Mouse (Mus musculus): Measurements from ENCODE around the gene Rps8. TPM values are rescaled to one million over a fixed set of nuclear protein-coding genes. Genes with fewer than 3 reads are reported as not detected.
A peak's percentile ranks its signal among the peaks of the same experiment; 100 is the strongest.

The Rps8 gene
- polyA plus RNA-seq, 1 experiment from 2014 or later, result 578 TPM

GRCm38 (mm10) chr4:117131198-117131597 lies 24.8 kb downstream of the Rps8 start:
- Histone ChIP-seq H3K4me1 (peaks cover 31% of the 10 kb centered on the region), H3K4me3 (peak overlapping the region; percentile 89; the same call in 1 of the 2 replicates), H3K9ac (peak overlapping the region; percentile 89; the same call in 1 of the 2 replicates), H3K27ac (peak overlapping the region; percentile 46; the same call in 1 of the 2 replicates), H3K27me3 (replicated peaks) (peaks cover 8% of the 10 kb centered on the region; the same call in 1 of the 2 replicates), H3K4me2 (replicated peaks) (peak overlapping the region; percentile 80), H3K9me3 (no peaks in the 10 kb centered on the region), H3K36me3 (peaks cover 36% of the 10 kb centered on the region)
- ATAC-seq (ENCODE audit: low FRiP score, low read depth), result no peak
- 49% methylated on average over 6 of the region's 6 CpGs for WGBS

GRCm38 (mm10) chr4:117130790-117131189 lies 25.3 kb downstream of the Rps8 start:
- peaks cover 8% of the 10 kb centered on the region; the same call in 1 of the 2 replicates for H3K27me3 ChIP-seq (replicated peaks)
- ATAC-seq (ENCODE audit: low FRiP score, low read depth), result no peak
- H3K4me2 ChIP-seq (replicated peaks), result peak overlapping the region; percentile 80
- H3K4me3 ChIP-seq, result no peak overlapping the region
- peak overlapping the region; percentile 6; the same call in 1 of the 2 replicates for H3K9ac ChIP-seq
- no peaks in the 10 kb centered on the region for H3K9me3 ChIP-seq
- H3K27ac ChIP-seq, result no peak overlapping the region
- WGBS, result 45% methylated on average over 6 of the region's 6 CpGs
- peaks cover 36% of the 10 kb centered on the region for H3K36me3 ChIP-seq
- H3K4me1 ChIP-seq, result peaks cover 35% of the 10 kb centered on the region

DNA sequence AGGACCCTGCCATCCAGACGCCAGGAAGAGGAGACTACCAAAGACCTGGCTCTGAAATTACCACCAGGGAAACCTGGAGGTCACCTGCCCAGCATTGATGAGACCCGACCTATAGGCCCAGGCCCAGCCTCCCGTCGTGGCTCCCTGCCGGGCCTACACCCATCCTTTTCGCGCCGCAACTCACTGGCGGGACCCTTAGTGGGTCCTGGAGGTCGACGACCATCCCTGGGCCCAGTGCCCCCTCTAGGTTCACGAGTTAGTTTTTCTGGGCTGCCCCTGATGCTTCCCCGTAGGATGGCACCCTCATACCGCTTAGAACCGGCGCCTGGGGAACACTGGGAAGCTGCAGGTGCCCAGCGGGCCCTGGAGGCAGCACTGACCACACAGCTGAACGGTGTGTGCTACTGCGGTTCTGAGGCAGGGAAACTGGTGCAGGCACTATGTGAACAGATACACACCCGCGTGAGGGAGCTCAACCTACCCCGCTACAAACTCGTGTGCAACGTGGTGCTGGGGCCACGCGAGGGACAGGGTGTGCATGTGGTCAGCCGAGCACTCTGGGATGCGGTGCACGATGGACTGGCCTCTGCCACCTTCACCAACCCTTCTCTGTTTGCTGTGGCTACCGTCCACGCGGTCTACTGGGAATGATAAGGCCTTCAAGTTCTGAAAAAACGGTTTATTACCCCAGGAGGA lies 27.9 kb downstream of the Rps8 start:
- Histone ChIP-seq H3K36me3 (peaks cover 36% of the 10 kb centered on the region), H3K4me2 (replicated peaks) (no peak overlapping the region), H3K27ac (no peak overlapping the region), H3K9me3 (no peaks in the 10 kb centered on the region), H3K9ac (no peak overlapping the region), H3K27me3 (replicated peaks) (peaks cover 8% of the 10 kb centered on the region; the same call in 1 of the 2 replicates), H3K4me3 (no peak overlapping the region), H3K4me1 (peaks cover 45% of the 10 kb centered on the region)
- ATAC-seq (ENCODE audit: low FRiP score, low read depth), result no peak
- WGBS, result 88% methylated on average over 33 of the region's 33 CpGs

- H3K27me3 ChIP-seq (replicated peaks), result peaks cover 6% of the 10 kb centered on the region; the same call in 1 of the 2 replicates
- H3K36me3 ChIP-seq, result peaks cover 36% of the 10 kb centered on the region
- no peak within 1 kb of the TSS for H3K4me3 ChIP-seq
- peak within 1 kb of the TSS; percentile 41; the same call in 1 of the 2 replicates for H3K9ac ChIP-seq
- peaks cover 37% of the 10 kb centered on the region for H3K4me1 ChIP-seq
- no peak within 1 kb of the TSS for H3K27ac ChIP-seq
- no peaks in the 10 kb centered on the region for H3K9me3 ChIP-seq
- H3K4me2 ChIP-seq (replicated peaks), result peak within 1 kb of the TSS; percentile 39; the same call in 1 of the 2 replicates
- no peak for ATAC-seq (ENCODE audit: low FRiP score, low read depth)
- 86% methylated on average over 9 of the region's 9 CpGs for WGBS
These were observed 29.3 kb downstream of the Rps8 start, which contains the start of gene Tctex1d4 for GRCm38 (mm10) chr4:117126675-117127290. Tctex1d4 (plus strand) TSS chr4:117126794.

DNA sequence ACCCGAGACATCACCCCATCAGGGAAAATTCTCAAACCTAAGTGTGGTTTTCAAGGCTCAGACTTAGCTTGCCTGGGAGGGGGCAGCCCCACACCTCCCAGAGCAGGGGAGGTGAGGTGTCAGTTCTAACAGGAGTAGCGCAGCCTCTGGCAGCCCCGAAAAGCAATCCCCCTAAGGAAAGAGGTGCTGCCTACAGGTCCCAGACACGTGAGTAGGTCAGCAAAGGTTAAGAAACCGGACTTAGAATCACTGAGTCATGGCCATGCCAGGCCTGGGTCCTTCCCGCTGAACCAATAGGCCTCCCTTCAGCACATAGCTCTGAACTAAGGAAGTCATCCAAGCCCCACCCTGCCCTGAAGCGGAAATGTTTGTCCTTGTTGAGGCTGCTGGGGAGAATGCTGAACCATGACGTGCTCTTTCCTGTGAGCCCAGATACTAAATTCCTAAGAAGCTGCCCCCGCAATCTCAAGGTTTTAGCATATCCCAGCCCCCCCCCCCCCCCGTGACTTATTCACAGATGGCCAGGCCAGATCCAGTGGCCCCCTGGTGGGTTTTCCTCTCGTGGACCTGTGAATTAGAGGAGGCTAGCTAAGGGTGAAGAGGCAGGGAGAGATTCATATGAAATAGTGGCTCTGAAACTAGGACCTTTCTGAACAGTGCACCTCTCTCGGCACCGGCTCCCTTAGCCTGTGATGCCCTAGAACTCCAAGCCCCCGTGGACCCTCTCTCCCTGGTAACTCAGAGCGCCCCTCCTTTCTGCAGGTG lies 30.0 kb downstream of the Rps8 start:
- H3K9ac ChIP-seq, result 0 out of 2 replicates have a peak overlapping the region, but pooled peaks have one; percentile 41
- no peak overlapping the region for H3K4me3 ChIP-seq
- H3K4me1 ChIP-seq, result peaks cover 32% of the 10 kb centered on the region
- H3K4me2 ChIP-seq (replicated peaks), result peak overlapping the region; percentile 39; the same call in 1 of the 2 replicates
- ATAC-seq (ENCODE audit: low FRiP score, low read depth), result 0 out of 2 replicates have a peak, but pooled peaks have one; percentile 17
- WGBS, result 54% methylated on average over 15 of the region's 15 CpGs
- no peak overlapping the region for H3K27ac ChIP-seq
- H3K27me3 ChIP-seq (replicated peaks), result no peaks in the 10 kb centered on the region; the same call in 1 of the 2 replicates
- peaks cover 36% of the 10 kb centered on the region for H3K36me3 ChIP-seq
- no peaks in the 10 kb centered on the region for H3K9me3 ChIP-seq

DNA sequence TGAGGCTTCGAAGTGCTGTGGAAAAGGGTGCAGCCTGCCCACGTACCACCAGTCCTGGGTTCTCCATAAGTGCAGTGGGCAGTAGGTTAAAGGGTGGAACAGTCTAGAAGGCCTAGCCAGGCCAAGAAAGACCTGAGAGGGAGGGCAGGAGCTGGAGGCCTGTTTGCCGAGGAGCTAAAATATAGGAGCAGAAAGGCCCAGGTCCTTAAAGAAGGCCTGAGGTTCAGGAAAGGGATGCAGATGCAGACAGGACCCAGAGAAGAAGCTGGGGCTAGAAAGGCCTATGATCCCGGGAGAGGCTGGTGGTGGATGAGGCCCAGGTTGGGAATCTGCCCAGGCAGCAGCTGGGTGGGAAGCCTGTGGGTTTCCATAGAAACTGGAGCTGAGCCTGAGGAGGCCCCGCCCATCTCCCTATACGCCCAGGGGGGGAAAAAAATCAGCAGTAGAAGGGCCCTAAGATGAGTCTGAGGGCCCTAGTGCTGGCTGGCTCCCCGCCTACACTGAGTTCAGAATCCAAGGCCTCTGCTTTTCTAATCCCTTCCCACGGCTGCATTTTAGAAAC lies 30.6 kb downstream of the Rps8 start, which contains the start of gene Btbd19:
TSS of gene Btbd19 (minus strand) at position 378 of the 562 bp plus-strand sequence.
- peak within 1 kb of the TSS; percentile 39 for H3K4me2 ChIP-seq (replicated peaks)
- H3K4me1 ChIP-seq, result peaks cover 27% of the 10 kb centered on the region
- no peaks in the 10 kb centered on the region; the same call in 1 of the 2 replicates for H3K27me3 ChIP-seq (replicated peaks)
- no peak within 1 kb of the TSS; the same call in 1 of the 2 replicates for H3K27ac ChIP-seq
- no peaks in the 10 kb centered on the region for H3K9me3 ChIP-seq
- H3K36me3 ChIP-seq, result peaks cover 34% of the 10 kb centered on the region
- H3K9ac ChIP-seq, result peak within 1 kb of the TSS; percentile 41
- WGBS, result 31% methylated on average over 8 of the region's 8 CpGs
- H3K4me3 ChIP-seq, result no peak within 1 kb of the TSS
- no peak for ATAC-seq (ENCODE audit: low FRiP score, low read depth)

- Histone ChIP-seq H3K9me3 (no peaks in the 10 kb centered on the region), H3K9ac (peak overlapping the region; percentile 41), H3K4me1 (peaks cover 23% of the 10 kb centered on the region), H3K27ac (no peak overlapping the region; the same call in 1 of the 2 replicates), H3K4me3 (no peak overlapping the region), H3K36me3 (peaks cover 27% of the 10 kb centered on the region), H3K27me3 (replicated peaks) (no peaks in the 10 kb centered on the region), H3K4me2 (replicated peaks) (peak overlapping the region; percentile 39; the same call in 1 of the 2 replicates)
- ATAC-seq (ENCODE audit: low FRiP score, low read depth), result no peak
- 74% methylated on average over 14 of the region's 14 CpGs for WGBS
These were observed 31.3 kb downstream of the Rps8 start for GRCm38 (mm10) chr4:117124518-117125347.

GRCm38 (mm10) chr4:117124218-117124517 lies 31.9 kb downstream of the Rps8 start:
- H3K36me3 ChIP-seq, result peaks cover 24% of the 10 kb centered on the region
- H3K4me3 ChIP-seq, result no peak overlapping the region
- H3K4me2 ChIP-seq (replicated peaks), result no peak overlapping the region
- H3K27me3 ChIP-seq (replicated peaks), result no peaks in the 10 kb centered on the region
- WGBS, result 86% methylated on average over 3 of the region's 3 CpGs
- H3K4me1 ChIP-seq, result peaks cover 23% of the 10 kb centered on the region
- no peaks in the 10 kb centered on the region for H3K9me3 ChIP-seq
- no peak for ATAC-seq (ENCODE audit: low FRiP score, low read depth)
- no peak overlapping the region for H3K27ac ChIP-seq
- no peak overlapping the region for H3K9ac ChIP-seq

DNA sequence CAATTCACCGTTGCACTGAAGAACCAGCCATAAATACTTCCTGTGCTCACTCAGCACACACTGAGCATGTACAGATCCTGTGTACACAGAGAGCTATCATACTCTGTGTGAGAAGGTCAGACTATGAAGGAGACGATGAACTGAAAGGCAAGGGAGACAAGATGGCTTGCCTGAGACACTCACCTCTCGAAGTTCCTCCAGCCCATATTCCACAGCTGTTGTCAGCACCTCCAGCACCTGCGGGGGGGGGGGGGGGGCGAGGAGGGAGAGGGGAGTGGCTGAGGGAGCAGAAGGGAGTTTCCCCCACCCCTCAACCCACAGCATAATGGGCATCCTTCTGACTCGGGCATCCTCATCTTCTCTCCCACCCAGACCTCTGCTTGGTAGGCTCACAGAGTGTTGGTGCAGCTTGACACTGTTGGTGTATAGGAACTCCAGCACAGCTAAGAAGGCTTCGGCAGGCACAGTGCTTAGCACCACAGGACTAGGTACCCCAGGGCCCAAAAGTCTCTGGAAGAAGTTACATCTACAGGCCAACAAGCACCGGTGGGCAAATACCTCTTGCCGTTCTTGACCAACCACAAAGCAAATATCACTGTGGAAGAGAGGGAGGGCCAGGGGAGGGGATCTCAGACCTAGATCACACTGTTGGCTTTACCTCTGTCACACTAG lies 32.4 kb downstream of the Rps8 start:
- H3K9me3 ChIP-seq, result no peaks in the 10 kb centered on the region
- H3K9ac ChIP-seq, result no peak overlapping the region
- WGBS, result 92% methylated on average over 7 of the region's 9 CpGs
- no peak overlapping the region for H3K4me3 ChIP-seq
- peaks cover 19% of the 10 kb centered on the region for H3K36me3 ChIP-seq
- no peak for ATAC-seq (ENCODE audit: low FRiP score, low read depth)
- H3K4me1 ChIP-seq, result peaks cover 23% of the 10 kb centered on the region
- no peak overlapping the region for H3K4me2 ChIP-seq (replicated peaks)
- H3K27ac ChIP-seq, result no peak overlapping the region
- no peaks in the 10 kb centered on the region for H3K27me3 ChIP-seq (replicated peaks)

DNA sequence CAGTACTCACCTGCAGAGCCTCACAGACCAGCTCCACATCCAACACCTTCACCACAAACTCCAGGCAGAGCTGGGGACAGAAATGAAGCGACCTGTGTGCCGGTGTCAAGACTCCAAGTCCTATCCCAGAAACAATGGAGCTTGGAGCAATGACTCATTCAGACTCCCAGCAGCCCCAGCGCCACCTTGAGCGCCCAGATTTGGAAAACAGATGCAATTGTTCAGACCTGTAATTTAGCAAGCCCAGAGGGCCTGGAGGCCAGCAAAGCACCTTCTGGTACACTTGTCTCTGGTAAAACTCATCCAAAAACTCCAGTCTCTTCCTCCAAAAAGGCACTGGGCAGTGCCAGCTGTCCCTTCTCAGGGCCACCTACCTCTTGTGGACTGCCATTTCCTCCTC lies 33.8 kb downstream of the Rps8 start:
- Histone ChIP-seq H3K9ac (no peak overlapping the region), H3K36me3 (peaks cover 6% of the 10 kb centered on the region; the same call in 1 of the 2 replicates), H3K9me3 (no peaks in the 10 kb centered on the region), H3K27ac (no peak overlapping the region), H3K4me2 (replicated peaks) (no peak overlapping the region), H3K4me3 (no peak overlapping the region), H3K27me3 (replicated peaks) (no peaks in the 10 kb centered on the region), H3K4me1 (peaks cover 23% of the 10 kb centered on the region)
- WGBS, result 89% methylated on average over 4 of the region's 4 CpGs
- ATAC-seq (ENCODE audit: low FRiP score, low read depth), result no peak
